Mouse (Mus musculus): Measurements from ENCODE around the gene Tmem217. TPM values are rescaled to one million over a fixed set of nuclear protein-coding genes. Genes with fewer than 3 reads are reported as not detected.

Tmem217 gene
- polyA plus RNA-seq, 2 experiments = 0.09 to 0.41 TPM

DNA sequence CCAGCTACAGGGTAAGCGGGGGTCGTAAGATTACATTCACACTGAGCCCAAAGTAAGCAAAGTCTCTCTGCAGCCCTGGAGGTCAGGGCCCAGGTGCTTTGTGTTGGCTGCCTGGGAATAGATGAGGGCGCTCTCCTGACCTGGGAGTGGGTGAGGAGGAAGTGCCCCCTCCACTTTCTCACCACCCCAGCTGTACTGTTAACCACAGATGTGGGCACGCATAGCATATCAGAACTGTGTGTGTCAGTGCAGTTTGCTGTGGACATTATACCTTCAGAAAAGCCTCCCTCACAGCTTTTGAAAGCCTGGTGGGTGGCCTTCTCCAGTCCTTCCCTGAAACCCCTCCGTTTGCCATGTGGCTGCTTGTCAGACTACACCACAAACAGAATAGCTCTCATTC lies 32.1 kb upstream of the Tmem217 start:
- WGBS = 64% methylated on average over 5 of the region's 5 CpGs
- H3K4me3 ChIP-seq (replicated peaks; ENCODE audit: low read length) = no peak overlapping the region
- H3K27me3 ChIP-seq (ENCODE audit: control insufficient read depth, insufficient read depth, low read length) = no peaks in the 10 kb centered on the region

DNA sequence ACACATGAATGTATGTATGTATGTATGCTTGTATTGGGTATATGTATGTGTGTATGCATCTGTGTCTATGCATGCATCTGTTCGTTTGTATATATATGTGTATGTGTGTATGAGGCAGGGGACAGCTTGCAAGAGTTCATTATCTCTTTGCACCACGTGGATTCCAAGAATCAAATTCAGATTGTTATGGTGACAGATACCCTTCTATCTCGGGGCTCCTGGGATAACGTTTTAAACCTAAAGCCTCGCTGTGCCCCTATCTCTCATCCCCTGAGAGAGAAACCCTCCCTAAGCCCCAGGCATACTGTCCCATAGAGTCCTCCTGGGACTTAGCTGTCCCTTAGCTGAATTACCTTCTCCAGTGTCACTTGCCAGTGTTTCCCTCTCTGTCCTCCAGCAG lies 31.4 kb upstream of the Tmem217 start:
- Histone ChIP-seq H3K4me2 (replicated peaks; ENCODE audit: low read depth, low read length, severe bottlenecking) (no peak overlapping the region), H3K4me3 (replicated peaks; ENCODE audit: low read length) (no peak overlapping the region), H3K36me3 (ENCODE audit: control insufficient read depth, insufficient read depth, low read length) (peaks cover 40% of the 10 kb centered on the region), H3K9me3 (ENCODE audit: control insufficient read depth, low read length) (no peaks in the 10 kb centered on the region), H3K27ac (replicated peaks; ENCODE audit: low read depth, low read length) (no peak overlapping the region), H3K4me1 (ENCODE audit: control insufficient read depth, insufficient read depth, low read length) (no peaks in the 10 kb centered on the region), H3K9ac (ENCODE audit: low read depth, low read length, severe bottlenecking) (no peak overlapping the region), H3K27me3 (ENCODE audit: control insufficient read depth, insufficient read depth, low read length) (no peaks in the 10 kb centered on the region)
- ATAC-seq (ENCODE audit: low FRiP score, low read depth) (no peak), DNase-seq (ENCODE audit: low spot score) (no peak)
- WGBS = 90% methylated on average over 5 of the region's 5 CpGs
- no peak for TF ChIP-seq POLR2A (IDR thresholded peaks at IDR 0.05; ENCODE audit: borderline replicate concordance, extremely low read depth, insufficient read depth, insufficient read length)

More for the DNA sequence above, 32.1 kb upstream of the Tmem217 start:
- no peak overlapping the region for H3K9ac ChIP-seq (ENCODE audit: low read depth, low read length, severe bottlenecking)
- TF ChIP-seq POLR2A (IDR thresholded peaks at IDR 0.05; ENCODE audit: borderline replicate concordance, extremely low read depth, insufficient read depth, insufficient read length) = no peak
- peaks cover 3% of the 10 kb centered on the region; the same call in 1 of the 2 replicates for H3K4me1 ChIP-seq (ENCODE audit: control insufficient read depth, insufficient read depth, low read length)
- no peak overlapping the region for H3K4me2 ChIP-seq (replicated peaks; ENCODE audit: low read depth, low read length, severe bottlenecking)
- H3K36me3 ChIP-seq (ENCODE audit: control insufficient read depth, insufficient read depth, low read length) = peaks cover 34% of the 10 kb centered on the region
- no peak for DNase-seq (ENCODE audit: low spot score)
- no peaks in the 10 kb centered on the region for H3K9me3 ChIP-seq (ENCODE audit: control insufficient read depth, low read length)
- no peak for ATAC-seq (ENCODE audit: low FRiP score, low read depth)
- H3K27ac ChIP-seq (replicated peaks; ENCODE audit: low read depth, low read length) = no peak overlapping the region

GRCm38 (mm10) chr17:29579579-29580126 lies 27.5 kb upstream of the Tmem217 start:
- 88% methylated on average over 4 of the region's 4 CpGs for WGBS
- Histone ChIP-seq H3K9ac (ENCODE audit: low read depth, low read length, severe bottlenecking) (no peak overlapping the region), H3K27ac (replicated peaks; ENCODE audit: low read depth, low read length) (no peak overlapping the region), H3K27me3 (ENCODE audit: control insufficient read depth, insufficient read depth, low read length) (no peaks in the 10 kb centered on the region), H3K36me3 (ENCODE audit: control insufficient read depth, insufficient read depth, low read length) (peaks cover 66% of the 10 kb centered on the region), H3K4me1 (ENCODE audit: control insufficient read depth, insufficient read depth, low read length) (no peaks in the 10 kb centered on the region), H3K9me3 (ENCODE audit: control insufficient read depth, low read length) (no peaks in the 10 kb centered on the region), H3K4me2 (replicated peaks; ENCODE audit: low read depth, low read length, severe bottlenecking) (no peak overlapping the region), H3K4me3 (replicated peaks; ENCODE audit: low read length) (no peak overlapping the region)
- DNase-seq (ENCODE audit: low spot score) (no peak), ATAC-seq (ENCODE audit: low FRiP score, low read depth) (no peak)
- TF ChIP-seq POLR2A (IDR thresholded peaks at IDR 0.05; ENCODE audit: borderline replicate concordance, extremely low read depth, insufficient read depth, insufficient read length) = no peak

DNA sequence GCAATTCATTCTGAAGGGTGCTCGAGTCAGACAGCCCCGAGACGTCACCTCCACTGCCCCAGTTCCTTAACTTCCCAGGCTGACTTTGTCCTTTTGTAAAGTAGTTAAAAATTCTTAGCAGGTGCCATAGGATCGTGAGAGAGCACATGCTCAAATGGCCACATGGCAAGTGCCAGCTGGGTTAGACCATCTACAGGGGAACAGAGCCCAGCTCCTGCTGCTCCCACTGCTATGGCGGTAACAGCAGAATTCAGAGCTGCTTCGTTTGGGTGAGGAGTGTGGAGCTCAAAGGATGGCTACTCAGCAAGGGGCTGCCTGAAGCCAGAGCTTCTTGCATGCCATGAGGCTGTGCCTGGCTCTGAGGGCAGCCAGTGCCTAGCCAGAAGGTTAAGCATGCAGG lies 17.6 kb upstream of the Tmem217 start:
- no peak overlapping the region for H3K4me2 ChIP-seq (replicated peaks; ENCODE audit: low read depth, low read length, severe bottlenecking)
- H3K36me3 ChIP-seq (ENCODE audit: control insufficient read depth, insufficient read depth, low read length) = peaks cover 50% of the 10 kb centered on the region
- DNase-seq (ENCODE audit: low spot score) = no peak
- no peak overlapping the region for H3K4me3 ChIP-seq (replicated peaks; ENCODE audit: low read length)
- WGBS = 84% methylated on average over 6 of the region's 6 CpGs
- H3K9me3 ChIP-seq (ENCODE audit: control insufficient read depth, low read length) = no peaks in the 10 kb centered on the region
- no peaks in the 10 kb centered on the region; the same call in 1 of the 2 replicates for H3K4me1 ChIP-seq (ENCODE audit: control insufficient read depth, insufficient read depth, low read length)
- TF ChIP-seq POLR2A (IDR thresholded peaks at IDR 0.05; ENCODE audit: borderline replicate concordance, extremely low read depth, insufficient read depth, insufficient read length) = no peak
- no peaks in the 10 kb centered on the region for H3K27me3 ChIP-seq (ENCODE audit: control insufficient read depth, insufficient read depth, low read length)
- ATAC-seq (ENCODE audit: low FRiP score, low read depth) = no peak
- no peak overlapping the region for H3K27ac ChIP-seq (replicated peaks; ENCODE audit: low read depth, low read length)
- no peak overlapping the region for H3K9ac ChIP-seq (ENCODE audit: low read depth, low read length, severe bottlenecking)

GRCm38 (mm10) chr17:29568435-29568834 lies 16.2 kb upstream of the Tmem217 start:
- Histone ChIP-seq H3K9me3 (ENCODE audit: control insufficient read depth, low read length) (no peaks in the 10 kb centered on the region), H3K27me3 (ENCODE audit: control insufficient read depth, insufficient read depth, low read length) (no peaks in the 10 kb centered on the region), H3K36me3 (ENCODE audit: control insufficient read depth, insufficient read depth, low read length) (peaks cover 51% of the 10 kb centered on the region), H3K9ac (ENCODE audit: low read depth, low read length, severe bottlenecking) (no peak overlapping the region), H3K4me2 (replicated peaks; ENCODE audit: low read depth, low read length, severe bottlenecking) (no peak overlapping the region), H3K27ac (replicated peaks; ENCODE audit: low read depth, low read length) (no peak overlapping the region), H3K4me3 (replicated peaks; ENCODE audit: low read length) (no peak overlapping the region), H3K4me1 (ENCODE audit: control insufficient read depth, insufficient read depth, low read length) (no peaks in the 10 kb centered on the region; the same call in 1 of the 2 replicates)
- TF ChIP-seq POLR2A (IDR thresholded peaks at IDR 0.05; ENCODE audit: borderline replicate concordance, extremely low read depth, insufficient read depth, insufficient read length) = no peak
- no peak for ATAC-seq (ENCODE audit: low FRiP score, low read depth)
- no peak for DNase-seq (ENCODE audit: low spot score)
- WGBS = 83% methylated on average over 15 of the region's 15 CpGs
